Mouse (Mus musculus): ENCODE data around the gene Spg21. TPM values are rescaled to one million over a fixed set of nuclear protein-coding genes. Genes with fewer than 3 reads are reported as not detected.

Gene Spg21
- total and polyA plus RNA-seq, 2 experiments from 2014 or later, result 79.3 to 103 TPM

DNA sequence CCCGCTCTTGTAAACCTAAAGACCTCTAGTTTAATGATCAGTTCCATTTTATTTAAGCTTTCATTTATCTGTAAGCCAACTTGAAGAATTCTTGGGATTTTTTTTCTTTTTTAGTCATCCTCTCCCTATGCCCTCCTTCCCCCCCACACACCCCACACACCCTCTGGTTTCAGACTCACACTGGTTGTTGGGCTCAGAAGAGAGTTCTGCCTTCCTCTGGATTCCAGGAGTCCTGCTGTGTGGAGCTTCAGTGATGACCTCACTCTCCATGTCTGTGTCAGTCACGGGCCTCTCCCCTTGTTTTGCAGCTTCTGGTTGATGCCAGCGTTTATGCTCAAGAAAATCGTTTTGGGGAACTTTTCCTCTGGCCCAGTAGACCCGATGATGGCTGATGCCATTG is 19.3 kb downstream of the Spg21 start:
- ATAC-seq (ENCODE audit: low FRiP score), result no peak
- TF ChIP-seq CTCF (IDR thresholded peaks at IDR 0.05), result no peak
- H3K4me1 ChIP-seq (ENCODE audit: insufficient read depth, low read length), result no peaks in the 10 kb centered on the region
- no peak for DNase-seq (ENCODE audit: low spot score)
- H3K9me3 ChIP-seq (ENCODE audit: low read length), result no peaks in the 10 kb centered on the region
- no peak overlapping the region for H3K4me2 ChIP-seq (ENCODE audit: low read depth, low read length, poor library complexity, severe bottlenecking)
- no peak overlapping the region for H3K27ac ChIP-seq (ENCODE audit: low read depth, low read length)
- H3K9ac ChIP-seq (replicated peaks; ENCODE audit: low read length, poor library complexity, severe bottlenecking), result no peak overlapping the region
- H3K27me3 ChIP-seq (ENCODE audit: insufficient read depth, low read length), result no peaks in the 10 kb centered on the region
- no peak overlapping the region for H3K4me3 ChIP-seq (ENCODE audit: low read depth, low read length)
- H3K36me3 ChIP-seq (ENCODE audit: insufficient read depth, low read length), result peaks cover 66% of the 10 kb centered on the region
- WGBS, result 84% methylated on average over 5 of the region's 5 CpGs

DNA sequence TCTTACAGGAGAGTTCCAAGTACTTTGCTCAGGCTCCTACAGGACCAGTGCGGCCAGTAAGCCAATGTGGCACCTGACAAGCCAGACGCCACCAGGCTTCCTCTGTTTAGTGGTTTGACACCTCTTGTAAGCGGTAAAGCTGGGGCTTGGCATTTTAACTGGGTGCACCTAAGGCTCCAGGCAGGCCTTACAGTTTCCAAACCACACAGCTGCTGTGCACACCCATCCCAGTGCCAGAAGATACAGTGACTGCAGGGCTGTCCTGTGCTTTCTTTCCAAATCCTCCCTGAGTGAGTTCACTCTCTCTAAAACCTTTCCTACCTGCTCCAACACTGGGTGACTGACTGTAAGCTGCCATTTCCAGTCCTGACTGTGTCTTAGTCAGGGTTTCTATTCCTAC is 30.7 kb downstream of the Spg21 start:
- 90% methylated on average over 3 of the region's 3 CpGs for WGBS
- ATAC-seq (ENCODE audit: low FRiP score) (no peak), DNase-seq (ENCODE audit: low spot score) (no peak)

GRCm38 (mm10) chr9:65492351-65492750 is 31.6 kb downstream of the Spg21 start:
- Histone ChIP-seq H3K4me2 (ENCODE audit: low read depth, low read length, poor library complexity, severe bottlenecking) (no peak overlapping the region), H3K9ac (replicated peaks; ENCODE audit: low read length, poor library complexity, severe bottlenecking) (no peak overlapping the region), H3K4me3 (ENCODE audit: low read depth, low read length) (no peak overlapping the region), H3K9me3 (ENCODE audit: low read length) (no peaks in the 10 kb centered on the region), H3K27ac (ENCODE audit: low read depth, low read length) (no peak overlapping the region), H3K27me3 (ENCODE audit: insufficient read depth, low read length) (no peaks in the 10 kb centered on the region), H3K4me1 (ENCODE audit: insufficient read depth, low read length) (no peaks in the 10 kb centered on the region), H3K36me3 (ENCODE audit: insufficient read depth, low read length) (peaks cover 13% of the 10 kb centered on the region; the same call in 1 of the 2 replicates)
- ATAC-seq (ENCODE audit: low FRiP score), result no peak
- WGBS, result 91% methylated on average over 2 of the region's 2 CpGs
- no peak for DNase-seq (ENCODE audit: low spot score)
- no peak for TF ChIP-seq CTCF (IDR thresholded peaks at IDR 0.05)

More for the DNA sequence above, 30.7 kb downstream of the Spg21 start:
- no peak overlapping the region for H3K27ac ChIP-seq (ENCODE audit: low read depth, low read length)
- no peak overlapping the region for H3K4me2 ChIP-seq (ENCODE audit: low read depth, low read length, poor library complexity, severe bottlenecking)
- H3K27me3 ChIP-seq (ENCODE audit: insufficient read depth, low read length), result no peaks in the 10 kb centered on the region
- TF ChIP-seq CTCF (IDR thresholded peaks at IDR 0.05), result no peak
- no peaks in the 10 kb centered on the region for H3K9me3 ChIP-seq (ENCODE audit: low read length)
- no peak overlapping the region for H3K4me3 ChIP-seq (ENCODE audit: low read depth, low read length)
- H3K4me1 ChIP-seq (ENCODE audit: insufficient read depth, low read length), result no peaks in the 10 kb centered on the region
- H3K36me3 ChIP-seq (ENCODE audit: insufficient read depth, low read length), result peaks cover 20% of the 10 kb centered on the region; the same call in 1 of the 2 replicates
- no peak overlapping the region for H3K9ac ChIP-seq (replicated peaks; ENCODE audit: low read length, poor library complexity, severe bottlenecking)

DNA sequence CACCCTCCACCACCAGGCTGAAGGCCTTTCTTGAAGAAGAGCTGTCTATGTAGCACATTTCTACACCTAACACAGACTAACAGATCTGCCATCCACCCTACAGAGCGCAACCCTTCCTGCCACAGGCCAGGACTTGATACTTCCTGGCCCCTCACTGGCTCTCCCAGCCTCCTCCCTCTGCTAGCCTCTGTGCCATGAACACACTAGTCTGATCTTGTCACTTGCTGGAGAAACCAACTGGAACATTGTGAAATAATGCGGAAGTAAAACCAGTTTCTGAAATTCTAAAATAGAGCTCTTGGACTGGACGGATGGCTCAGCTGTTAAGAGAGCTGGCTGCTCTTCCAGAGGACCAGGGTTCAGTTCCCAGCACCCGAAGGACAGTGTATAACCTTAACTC is 32.1 kb downstream of the Spg21 start:
- ATAC-seq (ENCODE audit: low FRiP score), result no peak
- DNase-seq (ENCODE audit: low spot score), result no peak
- no peaks in the 10 kb centered on the region for H3K27me3 ChIP-seq (ENCODE audit: insufficient read depth, low read length)
- H3K36me3 ChIP-seq (ENCODE audit: insufficient read depth, low read length), result 0 out of 2 replicates have a peak, but pooled peaks cover 8% of the 10 kb centered on the region
- H3K4me2 ChIP-seq (ENCODE audit: low read depth, low read length, poor library complexity, severe bottlenecking), result no peak overlapping the region
- no peaks in the 10 kb centered on the region for H3K4me1 ChIP-seq (ENCODE audit: insufficient read depth, low read length)
- no peak overlapping the region for H3K4me3 ChIP-seq (ENCODE audit: low read depth, low read length)
- no peak for TF ChIP-seq CTCF (IDR thresholded peaks at IDR 0.05)
- H3K9me3 ChIP-seq (ENCODE audit: low read length), result no peaks in the 10 kb centered on the region
- 93% methylated on average over 4 of the region's 4 CpGs for whole genome bisulfite sequencing
- H3K27ac ChIP-seq (ENCODE audit: low read depth, low read length), result no peak overlapping the region
- no peak overlapping the region for H3K9ac ChIP-seq (replicated peaks; ENCODE audit: low read length, poor library complexity, severe bottlenecking)

- DNase-seq (ENCODE audit: low spot score) (peak; percentile 78), ATAC-seq (ENCODE audit: low FRiP score) (no peak)
- no peak overlapping the region for H3K27ac ChIP-seq (ENCODE audit: low read depth, low read length)
- no peak overlapping the region for H3K4me2 ChIP-seq (ENCODE audit: low read depth, low read length, poor library complexity, severe bottlenecking)
- H3K36me3 ChIP-seq (ENCODE audit: insufficient read depth, low read length), result no peaks in the 10 kb centered on the region
- no peaks in the 10 kb centered on the region for H3K9me3 ChIP-seq (ENCODE audit: low read length)
- no peaks in the 10 kb centered on the region for H3K27me3 ChIP-seq (ENCODE audit: insufficient read depth, low read length)
- WGBS, result 57% methylated on average over 8 of the region's 8 CpGs
- H3K9ac ChIP-seq (replicated peaks; ENCODE audit: low read length, poor library complexity, severe bottlenecking), result no peak overlapping the region
- peak; percentile 67 for TF ChIP-seq CTCF (IDR thresholded peaks at IDR 0.05)
- H3K4me1 ChIP-seq (ENCODE audit: insufficient read depth, low read length), result no peaks in the 10 kb centered on the region
- H3K4me3 ChIP-seq (ENCODE audit: low read depth, low read length), result no peak overlapping the region
Measured at GRCm38 (mm10) chr9:65502146-65502545, 41.4 kb downstream of the Spg21 start.

DNA sequence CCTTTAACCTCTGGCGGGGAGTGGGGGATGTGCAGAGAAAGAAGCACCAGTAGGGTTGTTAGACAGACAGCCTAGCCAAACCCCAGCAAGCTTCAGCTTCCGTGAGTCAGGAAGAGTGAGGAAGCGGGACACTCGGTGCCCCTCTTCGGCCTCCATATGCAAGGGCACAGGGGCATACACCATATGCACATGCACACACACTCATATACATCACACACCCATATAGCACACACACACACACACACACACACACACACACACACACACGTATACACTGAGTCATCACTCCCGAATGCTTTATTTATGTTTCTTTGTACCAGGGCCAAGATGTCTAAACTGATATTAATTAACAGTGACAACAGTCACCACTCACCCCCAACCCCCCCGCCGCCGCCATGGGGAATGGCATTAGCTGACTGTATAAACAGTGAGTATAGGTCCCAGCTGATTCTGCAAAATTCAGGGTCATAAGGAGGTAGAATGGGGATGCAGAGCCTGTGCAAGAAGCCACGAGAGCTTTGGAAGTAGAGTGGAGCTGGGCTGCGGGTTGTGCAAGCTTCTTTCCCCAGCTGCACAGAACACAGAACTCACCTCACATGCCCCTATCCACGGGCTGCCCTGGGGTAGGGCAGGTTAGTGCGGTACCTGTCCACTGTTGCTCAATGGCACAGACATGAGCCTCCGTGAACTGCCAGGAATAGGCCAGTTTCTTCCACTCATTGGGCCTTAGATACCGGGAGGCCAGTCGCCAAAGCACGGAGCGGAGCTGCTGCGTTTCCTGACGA is 42.2 kb downstream of the Spg21 start:
- TF ChIP-seq CTCF (IDR thresholded peaks at IDR 0.05), result no peak
- ATAC-seq (ENCODE audit: low FRiP score) (no peak), DNase-seq (ENCODE audit: low spot score) (no peak)
- H3K27me3 ChIP-seq (ENCODE audit: insufficient read depth, low read length), result no peaks in the 10 kb centered on the region
- WGBS, result 83% methylated on average over 21 of the region's 21 CpGs
- H3K27ac ChIP-seq (ENCODE audit: low read depth, low read length), result no peak overlapping the region
- no peak overlapping the region for H3K4me2 ChIP-seq (ENCODE audit: low read depth, low read length, poor library complexity, severe bottlenecking)
- no peaks in the 10 kb centered on the region for H3K9me3 ChIP-seq (ENCODE audit: low read length)
- no peaks in the 10 kb centered on the region for H3K4me1 ChIP-seq (ENCODE audit: insufficient read depth, low read length)
- H3K4me3 ChIP-seq (ENCODE audit: low read depth, low read length), result no peak overlapping the region
- no peak overlapping the region for H3K9ac ChIP-seq (replicated peaks; ENCODE audit: low read length, poor library complexity, severe bottlenecking)
- no peaks in the 10 kb centered on the region for H3K36me3 ChIP-seq (ENCODE audit: insufficient read depth, low read length)
